Mouse (Mus musculus): ENCODE measurements around the gene Pde8b.
"Not testable (repeated sequence)": the region's sequence is repeated elsewhere in the genome, so short reads cannot be mapped to it uniquely, and the experiment has no call there.

DNA sequence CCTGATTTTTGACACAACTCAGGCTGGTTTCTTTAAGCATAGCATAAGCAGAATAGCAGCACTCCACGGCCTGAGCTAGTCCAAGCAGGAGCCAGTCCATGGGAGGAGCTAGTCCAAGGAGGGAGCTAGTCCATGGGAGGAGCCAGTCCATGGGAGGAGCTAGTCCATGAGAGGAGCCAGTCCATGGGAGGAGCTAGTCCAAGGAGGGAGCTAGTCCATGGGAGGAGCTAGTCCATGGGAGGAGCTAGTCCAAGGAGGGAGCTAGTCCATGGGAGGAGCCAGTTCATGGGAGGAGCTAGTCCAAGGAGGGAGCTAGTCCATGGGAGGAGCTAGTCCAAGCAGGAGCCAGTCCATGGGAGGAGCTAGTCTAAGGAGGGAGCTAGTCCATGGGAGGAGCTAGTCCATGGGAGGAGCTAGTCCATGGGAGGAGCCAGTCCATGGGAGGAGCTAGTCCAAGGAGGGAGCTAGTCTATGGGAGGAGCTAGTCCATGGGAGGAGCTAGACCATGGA, 34.4 kb downstream of the Pde8b start:
- not testable (repeated sequence) for TF ChIP-seq CTCF (IDR thresholded peaks at IDR 0.05; ENCODE audit: control insufficient read depth, insufficient read depth, insufficient read length); MAX (IDR thresholded peaks at IDR 0.05); CEBPB (IDR thresholded peaks at IDR 0.05; ENCODE audit: low read depth); FOSL1 (IDR thresholded peaks at IDR 0.05; ENCODE audit: insufficient read depth, low read length, poor library complexity, severe bottlenecking); MYOD1 (IDR thresholded peaks at IDR 0.05; ENCODE audit: control insufficient read depth, insufficient read length, low read depth)

Data from C2C12 (cell line).